Mouse (Mus musculus) bone marrow, adult 2 months (tissue): ENCODE results near the gene Gpr89.

Source experiments
- CTCF ChIP-seq: fragments of 200-500 bp; IDR thresholded peaks from 2 replicates; pipeline ENCODE4 v1.5.1; 2011; ENCODE audit warnings: low read length, control low read depth; ENCODE audit not compliant: control insufficient read depth, insufficient read depth
- POLR2A ChIP-seq: fragments of 200-500 bp; IDR thresholded peaks from 2 replicates; pipeline ENCODE4 v1.6.1; 2011; ENCODE audit warnings: low read depth, mild to moderate bottlenecking, control low read depth, low read length, borderline replicate concordance; ENCODE audit not compliant: control insufficient read depth

GRCm38 (mm10) chr3:96834587-96835348 is 70.4 kb downstream of the Gpr89 start:
- TF ChIP-seq CTCF: no peak
- TF ChIP-seq POLR2A: no peak
